Mouse (Mus musculus): ENCODE measurements around the gene Mid1ip1. TPM values are rescaled to one million over a fixed set of nuclear protein-coding genes. Genes with fewer than 3 reads are reported as not detected.

Gene Mid1ip1
- polyA plus RNA-seq, 1 experiment: 38.1 TPM

- TF ChIP-seq POLR2A (IDR thresholded peaks at IDR 0.05; ENCODE audit: low read depth, low read length): no peak
- TF ChIP-seq CTCF (IDR thresholded peaks at IDR 0.05; ENCODE audit: borderline replicate concordance, insufficient read depth, low read length): no peak
Measured at GRCm38 (mm10) chrX:10724571-10724970, 9.8 kb downstream of the Mid1ip1 start.

GRCm38 (mm10) chrX:10729488-10729887 lies 14.7 kb downstream of the Mid1ip1 start:
- Histone ChIP-seq H3K4me1 (ENCODE audit: control insufficient read depth, insufficient read depth, low read length) (peaks cover 5% of the 10 kb centered on the region), H3K27ac (ENCODE audit: insufficient read depth, low read length) (no peak overlapping the region), H3K4me3 (ENCODE audit: insufficient read depth, low read length) (no peak overlapping the region)
- no peak for TF ChIP-seq CTCF (IDR thresholded peaks at IDR 0.05; ENCODE audit: borderline replicate concordance, insufficient read depth, low read length)
- TF ChIP-seq POLR2A (IDR thresholded peaks at IDR 0.05; ENCODE audit: low read depth, low read length): no peak

More at GRCm38 (mm10) chrX:10724571-10724970, 9.8 kb downstream of the Mid1ip1 start:
- H3K4me1 ChIP-seq (ENCODE audit: control insufficient read depth, insufficient read depth, low read length): no peaks in the 10 kb centered on the region; the same call in 1 of the 2 replicates
- no peak overlapping the region for H3K4me3 ChIP-seq (ENCODE audit: insufficient read depth, low read length)
- H3K27ac ChIP-seq (ENCODE audit: insufficient read depth, low read length): peak overlapping the region; percentile 71

- H3K4me1 ChIP-seq (ENCODE audit: control insufficient read depth, insufficient read depth, low read length): peaks cover 5% of the 10 kb centered on the region; the same call in 1 of the 2 replicates
- no peak overlapping the region for H3K4me3 ChIP-seq (ENCODE audit: insufficient read depth, low read length)
- H3K27ac ChIP-seq (ENCODE audit: insufficient read depth, low read length): peak overlapping the region; percentile 57
- no peak for TF ChIP-seq CTCF (IDR thresholded peaks at IDR 0.05; ENCODE audit: borderline replicate concordance, insufficient read depth, low read length)
- TF ChIP-seq POLR2A (IDR thresholded peaks at IDR 0.05; ENCODE audit: low read depth, low read length): no peak
Measured at GRCm38 (mm10) chrX:10734453-10734852, 19.6 kb downstream of the Mid1ip1 start.

DNA sequence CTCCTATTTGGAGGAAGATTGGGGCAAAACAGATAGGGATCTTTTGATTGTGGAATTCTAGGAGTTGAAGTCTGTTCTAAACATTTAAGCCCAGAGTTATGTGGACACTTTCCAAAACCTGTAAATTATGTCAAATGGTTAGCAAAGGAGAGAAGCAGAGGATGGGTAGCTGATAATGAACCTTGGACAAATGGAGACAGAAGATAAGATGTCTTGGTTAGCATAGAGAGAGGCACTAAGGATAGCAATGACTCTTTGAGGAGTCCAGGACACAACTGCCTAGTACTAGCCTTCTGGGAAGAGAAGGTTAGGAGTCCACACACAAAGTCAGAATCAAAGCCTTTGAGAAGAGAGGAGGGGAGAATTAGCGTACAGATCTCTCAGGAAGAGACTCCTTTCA lies 20.1 kb downstream of the Mid1ip1 start:
- Histone ChIP-seq H3K4me3 (ENCODE audit: insufficient read depth, low read length) (no peak overlapping the region), H3K4me1 (ENCODE audit: control insufficient read depth, insufficient read depth, low read length) (peaks cover 5% of the 10 kb centered on the region; the same call in 1 of the 2 replicates), H3K27ac (ENCODE audit: insufficient read depth, low read length) (no peak overlapping the region)
- no peak for TF ChIP-seq POLR2A (IDR thresholded peaks at IDR 0.05; ENCODE audit: low read depth, low read length)
- no peak for TF ChIP-seq CTCF (IDR thresholded peaks at IDR 0.05; ENCODE audit: borderline replicate concordance, insufficient read depth, low read length)

DNA sequence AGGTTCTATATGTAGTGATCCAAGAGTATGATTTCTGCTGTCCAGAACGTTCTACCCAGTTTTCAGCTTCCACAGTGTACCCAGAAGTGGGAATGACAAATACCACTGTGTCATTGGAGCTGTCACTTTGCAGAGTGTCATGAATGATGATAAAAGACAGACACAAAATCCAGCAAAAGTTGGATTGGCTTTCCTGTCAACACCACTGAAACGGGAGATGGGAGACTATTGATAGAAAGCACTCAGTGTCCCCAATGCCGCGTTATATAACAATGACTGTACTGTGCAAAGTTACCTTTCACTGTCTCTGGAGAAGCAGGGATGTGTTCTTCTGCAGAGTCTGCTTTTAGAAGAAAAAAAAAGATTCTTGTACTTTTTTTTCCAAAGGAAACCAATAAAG lies 44.1 kb downstream of the Mid1ip1 start:
- no peak for TF ChIP-seq POLR2A (IDR thresholded peaks at IDR 0.05; ENCODE audit: low read depth, low read length)
- TF ChIP-seq CTCF (IDR thresholded peaks at IDR 0.05; ENCODE audit: borderline replicate concordance, insufficient read depth, low read length): no peak
- Histone ChIP-seq H3K4me3 (ENCODE audit: insufficient read depth, low read length) (no peak overlapping the region), H3K27ac (ENCODE audit: insufficient read depth, low read length) (no peak overlapping the region), H3K4me1 (ENCODE audit: control insufficient read depth, insufficient read depth, low read length) (no peaks in the 10 kb centered on the region)

DNA sequence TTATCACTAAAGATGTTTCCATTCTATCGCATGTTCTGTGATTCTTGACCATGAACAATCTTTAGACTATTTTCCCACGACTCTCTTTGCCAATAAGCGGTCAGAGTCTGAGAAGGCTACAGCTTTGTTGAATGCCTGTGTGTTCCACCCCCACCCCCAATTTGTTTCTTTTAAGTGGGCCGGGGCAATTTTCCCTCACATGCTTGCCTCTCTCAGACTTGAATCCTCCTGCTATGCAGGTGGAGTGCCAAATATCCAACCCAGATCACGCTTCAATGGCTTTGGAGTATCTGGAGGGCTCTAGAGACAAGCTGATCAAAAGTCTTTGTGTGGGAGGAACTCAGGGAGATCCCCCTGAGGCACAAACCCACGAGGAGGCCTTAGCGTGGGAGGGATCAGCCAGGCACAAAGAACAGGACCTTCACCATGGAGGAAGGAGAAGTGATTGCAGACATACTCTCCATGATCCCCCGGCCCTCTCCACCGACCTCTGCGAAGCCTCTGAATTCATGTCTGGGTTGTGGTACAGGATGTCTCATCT lies 48.7 kb downstream of the Mid1ip1 start:
- Histone ChIP-seq H3K27ac (ENCODE audit: insufficient read depth, low read length) (no peak overlapping the region), H3K4me1 (ENCODE audit: control insufficient read depth, insufficient read depth, low read length) (no peaks in the 10 kb centered on the region), H3K4me3 (ENCODE audit: insufficient read depth, low read length) (no peak overlapping the region)
- TF ChIP-seq POLR2A (IDR thresholded peaks at IDR 0.05; ENCODE audit: low read depth, low read length) (no peak), CTCF (IDR thresholded peaks at IDR 0.05; ENCODE audit: borderline replicate concordance, insufficient read depth, low read length) (no peak)

Other genes starting within 250 kb of the Mid1ip1 start
- 15.9 and 16.2 TPM in 2 replicates for gene Tspan7, start 229.9 kb upstream of the Mid1ip1 start, polyA plus RNA-seq (2011; ENCODE audit: insufficient read length, low read depth, missing spikeins)

Measured in embryonic fibroblast, embryonic 13.5 days (primary cell).